Mouse (Mus musculus) CH12.LX (cell line): Measurements from ENCODE around the gene Mipep.

Experiments used
- BHLHE40 ChIP-seq: IDR thresholded peaks from 2 replicates; pipeline ENCODE4 v1.6.1; 2011; ENCODE audit warnings: mild to moderate bottlenecking, low read depth, low read length, improper control_type of control experiment
- CHD1 ChIP-seq: IDR thresholded peaks from 2 replicates; pipeline ENCODE4 v1.6.1; 2012; ENCODE audit warnings: low read depth, low read length, improper control_type of control experiment, inconsistent platforms
- CTCF ChIP-seq, 2 experiments: IDR thresholded peaks in 1 of 2; conservative IDR thresholded peaks in 1 of 2; 2 replicates each; pipeline ENCODE4 v1.5.1; 2011 to 2012; ENCODE audit warnings: low read depth in 2 of 2, low read length in 2 of 2, improper control_type of control experiment in 1 of 2, inconsistent platforms in 1 of 2, mild to moderate bottlenecking in 1 of 2, moderate library complexity in 1 of 2
- EP300 ChIP-seq: IDR thresholded peaks from 2 replicates; pipeline ENCODE4 v1.6.1; 2011; ENCODE audit warnings: low read length, improper control_type of control experiment
- HCFC1 ChIP-seq: IDR thresholded peaks from 2 replicates; pipeline ENCODE4 v1.6.1; 2012; ENCODE audit warnings: low read depth, mild to moderate bottlenecking, inconsistent platforms, low read length, improper control_type of control experiment
- JUND ChIP-seq: conservative IDR thresholded peaks from 2 replicates; pipeline ENCODE4 v1.6.1; 2011; ENCODE audit warnings: low read depth, low read length, improper control_type of control experiment
- MAFK ChIP-seq: IDR thresholded peaks from 2 replicates; pipeline ENCODE4 v1.6.1; 2011; ENCODE audit warnings: low read length, improper control_type of control experiment; ENCODE audit not compliant: insufficient replicate concordance
- NRF1 ChIP-seq: IDR thresholded peaks from 2 replicates; pipeline ENCODE4 v1.6.1; 2014; ENCODE audit warnings: low read depth, mild to moderate bottlenecking, inconsistent platforms, low read length, improper control_type of control experiment, moderate library complexity
- POLR2A ChIP-seq: IDR thresholded peaks from 2 replicates; pipeline ENCODE4 v1.6.1; 2011; ENCODE audit warnings: low read depth, mild to moderate bottlenecking, improper control_type of control experiment, low read length
- TCF12 ChIP-seq: IDR thresholded peaks from 2 replicates; pipeline ENCODE4 v1.6.1; 2014; ENCODE audit warnings: low read depth, mild to moderate bottlenecking, inconsistent platforms, low read length, improper control_type of control experiment
- UBTF ChIP-seq: IDR thresholded peaks from 2 replicates; pipeline ENCODE4 v1.6.1; 2012; ENCODE audit warnings: low read depth, mild to moderate bottlenecking, inconsistent platforms, low read length, improper control_type of control experiment, moderate library complexity
- ZC3H11A ChIP-seq: IDR thresholded peaks from 2 replicates; pipeline ENCODE4 v1.6.1; 2012; ENCODE audit warnings: low read depth, mild to moderate bottlenecking, inconsistent platforms, low read length, improper control_type of control experiment
- ZKSCAN1 ChIP-seq: IDR thresholded peaks from 2 replicates; pipeline ENCODE4 v1.6.1; 2012; ENCODE audit warnings: low read depth, inconsistent platforms, low read length, improper control_type of control experiment, borderline replicate concordance
- ZMIZ1 ChIP-seq: IDR thresholded peaks from 2 replicates; pipeline ENCODE4 v1.6.1; 2012; ENCODE audit warnings: low read depth, mild to moderate bottlenecking, inconsistent platforms, low read length, improper control_type of control experiment

DNA sequence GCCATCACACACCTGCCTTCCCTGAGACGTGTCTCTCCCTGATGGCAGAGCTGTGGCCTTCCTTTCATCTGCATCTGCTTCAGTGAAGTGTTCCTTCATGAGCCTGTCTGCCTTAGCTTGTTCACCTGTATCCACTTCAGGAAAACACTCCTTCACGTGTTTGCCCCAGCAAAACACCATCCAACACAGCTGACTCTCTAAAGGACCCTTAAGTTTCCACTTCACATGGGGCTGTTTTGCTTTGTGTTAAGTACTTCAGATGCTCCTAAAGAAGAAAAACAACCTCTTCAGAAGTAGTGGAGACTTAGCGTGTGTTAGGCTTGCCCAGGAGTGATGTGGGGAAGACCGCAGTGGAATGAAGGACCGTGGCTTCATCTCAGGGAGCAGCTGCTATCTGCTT, 30.7 kb downstream of the Mipep start:
- no peak for TF ChIP-seq ZKSCAN1
- TF ChIP-seq ZMIZ1 = no peak
- TF ChIP-seq CTCF (conservative IDR thresholded peaks at IDR 0.05 in 1 of 2, IDR thresholded peaks at IDR 0.05 in 1 of 2; ENCODE audit: low read depth in 2 of 2, low read length in 2 of 2) = no peak
- TF ChIP-seq MAFK = no peak
- no peak for TF ChIP-seq POLR2A
- no peak for TF ChIP-seq ZC3H11A
- TF ChIP-seq EP300 = no peak
- no peak for TF ChIP-seq HCFC1
- TF ChIP-seq NRF1 = no peak
- no peak for TF ChIP-seq TCF12
- no peak for TF ChIP-seq CHD1
- TF ChIP-seq BHLHE40 = no peak
- TF ChIP-seq JUND = no peak
- TF ChIP-seq UBTF = no peak
